ENCODE assay signal across 23 mouse cellular contexts in genomic region chr1:172183056-172183455, GRCm38 (mm10). TPM values are rescaled to one million over a fixed set of nuclear protein-coding genes. Genes with fewer than 3 reads are reported as not detected.
A peak's percentile ranks its signal among the peaks of the same experiment; 100 is the strongest.
DNase-seq lines count a peak whose midpoint lies in the region; ATAC-seq and TF ChIP-seq lines count a peak whose summit lies in the region.
"Had no signal": no experiment of that assay in that cellular context is flagged by ENCODE, and none has a peak within 500 bp of the region (broad histone marks: within the 10 kb centered on the region; RNA-seq: fewer than 3 reads in every experiment).

No protein-coding gene starts in this region.

- no peak for TF ChIP-seq CTCF in G1E (IDR thresholded peaks at IDR 0.05; ENCODE audit: low read depth, low read length)

- no peak for DNase-seq in liver
- peak; percentile 75 for DNase-seq in G1E (ENCODE audit: low spot score)
- peak; percentile 29 for DNase-seq in c-Kit-negative CD71-positive TER-119-positive erythroid progenitor cells, embryonic 14.5 days (ENCODE audit: low read depth, low spot score)
- DNase-seq in frontal cortex, postnatal 14 days (ENCODE audit: low spot score in 2 of 2) = no peak
- DNase-seq in thymus, postnatal 10 days (ENCODE audit: low spot score in 2 of 2) = no peak
- no peak for DNase-seq in forebrain, embryonic 14.5 days (ENCODE audit: low spot score)
- DNase-seq: adrenal gland, adult 2 months; adrenal gland, postnatal 25 days; cerebellum, adult 11 months; cerebellum, adult 9-10 months; cerebellum, postnatal 36 days; gastrocnemius, postnatal 36 days; heart, adult 2 months; heart, postnatal 4 days; kidney, adult 11 months; kidney, adult 9 months had no signal

- ATAC-seq in liver, embryonic 12.5 days = 0 out of 2 replicates have a peak, but pooled peaks have one; percentile 52
- ATAC-seq in G1E (ENCODE audit: extremely low read depth, insufficient number of reproducible peaks, low FRiP score, poor library complexity, severe bottlenecking) = peak; percentile 85
- no peak for ATAC-seq in forebrain, embryonic 14.5 days
- ATAC-seq: activated CD4-positive, CD25-positive, alpha-beta regulatory T cell, adult 4 months; forebrain, embryonic 13.5 days; hindbrain, postnatal 0 days had no signal

- no peak overlapping the region for H3K4me3 ChIP-seq in liver, embryonic 12.5 days
- H3K4me3 ChIP-seq in G1E (ENCODE audit: low read depth, low read length) = no peak overlapping the region
- H3K4me3 ChIP-seq in forebrain, embryonic 14.5 days (ENCODE audit: low read depth, low read length) = no peak overlapping the region
- H3K4me3 ChIP-seq: embryonic facial prominence, embryonic 10.5 days; forebrain, embryonic 13.5 days; heart, adult 2 months; heart, embryonic 13.5 days; hindbrain, embryonic 12.5 days had no signal

- H3K27ac ChIP-seq in liver, embryonic 12.5 days = no peak overlapping the region
- H3K27ac ChIP-seq in forebrain, embryonic 14.5 days (ENCODE audit: low read depth, low read length) = no peak overlapping the region
- H3K27ac ChIP-seq: embryonic facial prominence, embryonic 10.5 days; forebrain, embryonic 13.5 days; heart, adult 2 months; heart, embryonic 13.5 days; hindbrain, embryonic 12.5 days; hindbrain, postnatal 0 days had no signal

- H3K9ac ChIP-seq in liver, embryonic 12.5 days = no peak overlapping the region
- no peak overlapping the region for H3K9ac ChIP-seq in forebrain, embryonic 14.5 days (ENCODE audit: low read length)
- H3K9ac ChIP-seq: forebrain, embryonic 13.5 days; heart, embryonic 13.5 days; hindbrain, embryonic 12.5 days had no signal

- 88% methylated on average over 6 of the region's 6 CpGs for WGBS in liver, embryonic 12.5 days (ENCODE audit: insufficient replicate concordance)
- 97% methylated on average over 6 of the region's 6 CpGs for WGBS in forebrain, embryonic 14.5 days

- H3K4me2 ChIP-seq in liver, embryonic 12.5 days = no peak overlapping the region
- H3K4me2 ChIP-seq in forebrain, embryonic 14.5 days (ENCODE audit: low read length) = no peak overlapping the region
- H3K4me2 ChIP-seq: forebrain, embryonic 13.5 days; heart, embryonic 13.5 days; hindbrain, embryonic 12.5 days had no signal

- peaks cover 88% of the 10 kb centered on the region for H3K36me3 ChIP-seq in liver, embryonic 12.5 days
- peaks cover 77% of the 10 kb centered on the region for H3K36me3 ChIP-seq in G1E (replicated peaks)
- H3K36me3 ChIP-seq in forebrain, embryonic 14.5 days (ENCODE audit: control insufficient read depth, insufficient read depth, low read length) = peaks cover 56% of the 10 kb centered on the region

- H3K27me3 ChIP-seq in liver, embryonic 12.5 days (replicated peaks) = no peaks in the 10 kb centered on the region
- no peaks in the 10 kb centered on the region for H3K27me3 ChIP-seq in G1E (ENCODE audit: insufficient read depth, low read length)
- no peaks in the 10 kb centered on the region for H3K27me3 ChIP-seq in forebrain, embryonic 14.5 days (replicated peaks; ENCODE audit: control insufficient read depth, insufficient read depth, low read length)
- H3K27me3 ChIP-seq: forebrain, embryonic 13.5 days; heart, embryonic 13.5 days; hindbrain, embryonic 12.5 days had no signal

- H3K4me1 ChIP-seq in liver, embryonic 12.5 days = no peaks in the 10 kb centered on the region
- peaks cover 4% of the 10 kb centered on the region for H3K4me1 ChIP-seq in G1E (ENCODE audit: insufficient read depth, low read depth, low read length)
- H3K4me1 ChIP-seq in forebrain, embryonic 14.5 days (ENCODE audit: control insufficient read depth, insufficient read depth, low read length) = no peaks in the 10 kb centered on the region
- H3K4me1 ChIP-seq: embryonic facial prominence, embryonic 10.5 days; forebrain, embryonic 13.5 days; heart, embryonic 13.5 days; hindbrain, embryonic 12.5 days had no signal

- no peaks in the 10 kb centered on the region for H3K9me3 ChIP-seq in liver, embryonic 12.5 days (replicated peaks)
- no peaks in the 10 kb centered on the region for H3K9me3 ChIP-seq in G1E (replicated peaks)
- H3K9me3 ChIP-seq in forebrain, embryonic 14.5 days (replicated peaks; ENCODE audit: control insufficient read depth, low read length) = no peaks in the 10 kb centered on the region
- H3K9me3 ChIP-seq: embryonic facial prominence, embryonic 10.5 days; forebrain, embryonic 13.5 days; heart, embryonic 13.5 days; hindbrain, embryonic 12.5 days had no signal

RNA-seq across cellular contexts. Expression of gene Pea15a, which starts 23.5 kb away (rescaled TPM):
- 25.7 and 26.0 TPM in 2 replicates for polyA plus RNA-seq in liver, embryonic 12.5 days (2016; fragmentation: Nextera tagmentation; extraction: Ambion mirVana)
- total RNA-seq in G1E (2014; fragmentation: Nextera tagmentation) (5.9 and 7.4 TPM in 2 replicates), G1E (2017) (9.4 and 10.4 TPM in 2 replicates)
- polyA plus RNA-seq in G1E (2012) = 3.2 and 4.0 TPM in 2 replicates
- 433 and 436 TPM in 2 replicates for polyA plus RNA-seq in forebrain, embryonic 14.5 days (2014; fragmentation: Nextera tagmentation; extraction: Ambion mirVana)

RNA-seq across cellular contexts. Expression of gene Dcaf8, which starts 35.2 kb away (rescaled TPM):
- polyA plus RNA-seq in liver, embryonic 12.5 days (2016; fragmentation: Nextera tagmentation; extraction: Ambion mirVana) = 77.8 and 82.3 TPM in 2 replicates
- total RNA-seq in G1E (2014; fragmentation: Nextera tagmentation) (82.2 and 116 TPM in 2 replicates), G1E (2017) (120 and 124 TPM in 2 replicates)
- 47.8 and 60.1 TPM in 2 replicates for polyA plus RNA-seq in G1E (2012)
- polyA plus RNA-seq in forebrain, embryonic 14.5 days (2014; fragmentation: Nextera tagmentation; extraction: Ambion mirVana) = 76.1 and 83.1 TPM in 2 replicates

RNA-seq across cellular contexts. Expression of gene Casq1, which starts 36.6 kb away (rescaled TPM):
- 0.08 and 0.32 TPM in 2 replicates for polyA plus RNA-seq in liver, embryonic 12.5 days (2016; fragmentation: Nextera tagmentation; extraction: Ambion mirVana)
- not detected in 2 replicates for total RNA-seq in G1E (2014; fragmentation: Nextera tagmentation)
- 0.12 TPM in 1 of 2 replicates, not detected in the other for total RNA-seq in G1E (2017)
- polyA plus RNA-seq in G1E (2012) = not detected in 2 replicates
- polyA plus RNA-seq in forebrain, embryonic 14.5 days (2014; fragmentation: Nextera tagmentation; extraction: Ambion mirVana) = 3.8 and 4.0 TPM in 2 replicates
- total RNA-seq: adrenal gland, postnatal 25 days had no signal
- polyA plus RNA-seq: activated CD4-positive, CD25-positive, alpha-beta regulatory T cell, adult 4 months had no signal

RNA-seq across cellular contexts. Expression of gene Pex19, which starts 56.5 kb away (rescaled TPM):
- 55.0 and 56.8 TPM in 2 replicates for polyA plus RNA-seq in liver, embryonic 12.5 days (2016; fragmentation: Nextera tagmentation; extraction: Ambion mirVana)
- total RNA-seq in G1E (2014; fragmentation: Nextera tagmentation) (47.6 and 55.4 TPM in 2 replicates), G1E (2017) (51.8 and 54.2 TPM in 2 replicates)
- 12.5 and 24.9 TPM in 2 replicates for polyA plus RNA-seq in G1E (2012)
- polyA plus RNA-seq in forebrain, embryonic 14.5 days (2014; fragmentation: Nextera tagmentation; extraction: Ambion mirVana) = 159 TPM in 2 replicates

Comparison
In these comparisons a context has a peak if more than half of its experiments do, and no peak if none do; other contexts are left out.
1. DNase-seq: peak in G1E (single experiment) and c-Kit-negative CD71-positive TER-119-positive erythroid progenitor cells, embryonic 14.5 days (single experiment); none in liver (single experiment), frontal cortex, postnatal 14 days (0 of 2), thymus, postnatal 10 days (0 of 2) and forebrain, embryonic 14.5 days (single experiment).
2. RNA of gene Pea15a, which starts 23.5 kb away (polyA plus RNA-seq): 433 to 436 TPM in forebrain, embryonic 14.5 days; 25.7 to 26.0 TPM in liver, embryonic 12.5 days and 3.2 to 4.0 TPM in G1E; every median in the first group is over 10 times any median in the second.